Mouse (Mus musculus): ENCODE data around the gene Fosl2.
"Not testable (repeated sequence)": the region's sequence is repeated elsewhere in the genome, so short reads cannot be mapped to it uniquely, and the experiment has no call there.

The Fosl2 gene

GRCm38 (mm10) chr5:32134051-32134732, 1.4 kb upstream of the Fosl2 start:
- peak; percentile 59 for DNase-seq (ENCODE audit: low spot score)

GRCm38 (mm10) chr5:32134903-32135335, 682 bp upstream of the Fosl2 start:
- no peak for DNase-seq (ENCODE audit: low spot score)

DNA sequence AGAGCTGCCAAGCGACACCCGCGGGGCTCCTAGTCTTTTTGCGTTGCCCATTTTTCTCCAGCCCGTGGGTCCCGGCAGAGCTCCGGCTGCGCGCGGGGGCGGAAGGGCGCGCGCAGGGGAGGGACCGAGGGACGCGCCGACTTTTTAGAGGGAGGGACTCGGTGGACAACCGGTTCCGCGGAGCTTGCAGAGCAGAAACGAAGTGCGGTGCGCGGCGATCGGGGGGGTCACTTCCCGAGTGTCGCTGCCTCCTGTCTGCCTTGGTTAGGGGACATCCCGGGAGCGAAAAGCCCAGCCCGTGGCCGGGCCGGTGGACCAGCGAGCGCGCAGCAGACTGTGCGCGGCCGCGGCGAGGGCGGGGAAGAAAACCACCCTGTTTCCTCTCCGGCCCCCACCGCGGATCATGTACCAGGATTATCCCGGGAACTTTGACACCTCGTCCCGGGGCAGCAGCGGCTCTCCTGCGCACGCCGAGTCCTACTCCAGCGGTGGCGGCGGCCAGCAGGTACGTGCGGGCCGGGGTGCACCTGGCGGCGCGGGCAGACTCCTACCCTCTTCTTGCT, 781 bp downstream of the Fosl2 start:
- DNase-seq (ENCODE audit: low spot score): peak; percentile 81

- DNase-seq (ENCODE audit: low spot score): peak; percentile 75
These were observed 1.5 kb downstream of the Fosl2 start for GRCm38 (mm10) chr5:32137106-32137522.

DNA sequence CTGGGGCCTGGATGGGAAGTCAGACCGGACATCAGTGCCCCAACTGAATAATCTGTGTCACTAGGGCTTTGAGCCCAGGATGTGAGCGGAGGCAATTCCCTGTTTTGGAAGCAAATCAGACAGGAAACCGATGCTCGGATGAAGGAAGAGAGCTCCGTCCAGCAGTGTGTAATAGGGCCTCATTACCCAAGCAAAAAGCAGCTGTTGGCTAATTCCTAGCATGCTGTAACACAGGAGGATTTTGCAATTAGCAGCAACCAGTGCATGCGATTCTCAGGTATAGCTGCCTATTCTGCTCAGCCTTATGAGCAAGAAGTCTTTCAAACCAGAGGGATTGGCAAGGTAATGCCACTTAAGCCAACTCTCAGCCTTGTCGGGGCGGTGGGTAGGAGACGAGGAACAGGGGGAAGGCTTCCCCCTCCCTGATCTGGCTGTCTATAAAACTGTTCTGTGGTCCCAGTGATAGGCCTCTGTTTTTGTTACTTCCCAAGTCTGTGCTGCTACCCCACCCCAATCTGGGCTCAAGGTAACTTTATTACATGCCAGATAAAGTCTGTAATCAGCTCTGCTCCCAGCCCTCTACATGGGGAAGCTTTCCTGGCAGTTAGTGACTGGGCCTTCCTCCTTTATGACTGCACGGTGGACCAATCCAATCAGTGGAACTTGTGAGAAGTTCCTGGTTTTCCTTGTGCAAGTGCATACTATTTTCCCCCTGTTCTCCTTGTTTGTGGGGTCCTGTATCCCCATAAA, 3.0 kb downstream of the Fosl2 start:
- DNase-seq (ENCODE audit: low spot score): peak; percentile 92

DNA sequence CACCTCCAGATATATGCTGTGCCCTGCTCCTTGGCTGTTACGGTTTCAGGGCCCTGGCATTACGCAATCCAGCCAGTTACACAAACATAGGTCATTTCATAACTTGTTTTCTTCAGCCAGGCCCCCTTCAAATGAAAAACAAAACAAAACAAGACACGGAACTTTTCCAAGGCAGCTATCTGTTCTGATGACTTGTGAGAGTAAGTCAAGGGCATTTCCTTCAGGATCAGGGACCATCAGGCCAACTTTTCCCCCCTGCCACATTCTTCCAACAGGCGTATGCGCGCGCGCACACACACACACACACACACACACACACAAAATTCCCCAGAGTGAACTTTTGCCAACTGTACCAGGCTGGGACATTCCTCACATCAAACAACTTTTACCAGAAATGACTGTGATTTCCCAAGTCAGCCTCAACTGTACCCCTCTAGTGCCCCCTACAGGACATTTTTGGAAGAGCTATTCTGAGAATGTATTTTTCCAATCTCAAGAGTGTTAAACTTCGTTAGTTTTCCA, 4.0 kb downstream of the Fosl2 start:
- peak; percentile 94 for DNase-seq (ENCODE audit: low spot score)

DNA sequence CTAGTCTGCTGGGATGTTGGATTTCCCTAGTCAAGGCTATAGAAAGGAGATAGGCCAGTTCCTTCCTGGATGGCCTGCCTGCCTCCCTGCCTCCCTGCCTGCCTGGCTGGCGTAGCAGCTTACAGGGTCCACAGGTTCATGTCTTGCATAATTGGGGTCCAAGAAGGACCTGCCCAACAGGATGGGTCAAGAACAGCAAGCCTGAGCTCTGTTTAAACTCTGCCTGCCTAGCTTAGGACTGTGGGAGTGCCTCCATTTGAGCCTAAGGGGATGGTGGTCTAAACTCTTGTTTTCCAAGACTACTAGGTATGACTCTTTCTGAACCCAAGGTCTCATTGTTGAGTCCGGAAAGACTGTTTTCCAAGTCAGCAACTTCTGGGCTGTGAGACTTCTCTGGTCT, 6.3 kb downstream of the Fosl2 start:
- no peak for DNase-seq (ENCODE audit: low spot score)

DNA sequence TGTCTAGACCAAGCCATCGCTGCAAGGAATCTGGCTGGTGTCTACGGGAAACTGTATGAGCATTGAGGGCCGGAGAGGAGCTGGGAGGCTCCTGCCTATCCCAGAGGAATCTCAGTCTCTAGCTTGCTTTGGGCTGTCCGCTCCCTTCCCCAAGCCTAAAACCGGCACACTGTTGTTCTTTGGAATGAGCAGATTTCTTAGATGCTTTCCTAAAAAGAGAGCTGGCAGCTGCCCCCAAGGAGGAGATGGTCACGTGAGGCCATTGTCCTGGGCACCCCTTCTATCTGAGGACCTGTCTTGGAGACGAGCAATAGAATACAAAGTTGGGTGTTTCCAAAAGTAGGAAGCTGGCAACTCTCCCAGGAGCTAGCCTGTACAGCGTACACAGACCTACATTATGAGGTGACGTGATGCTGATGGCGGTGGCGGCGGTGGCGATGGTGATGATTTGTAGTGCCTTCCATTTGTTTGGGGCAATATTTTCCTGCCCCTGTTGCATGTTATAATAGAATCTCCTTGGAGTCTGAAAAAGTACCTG, 7.9 kb downstream of the Fosl2 start:
- no peak for DNase-seq (ENCODE audit: low spot score)

- no peak for DNase-seq (ENCODE audit: low spot score)
These were observed 10.7 kb downstream of the Fosl2 start for GRCm38 (mm10) chr5:32146281-32146680.

DNA sequence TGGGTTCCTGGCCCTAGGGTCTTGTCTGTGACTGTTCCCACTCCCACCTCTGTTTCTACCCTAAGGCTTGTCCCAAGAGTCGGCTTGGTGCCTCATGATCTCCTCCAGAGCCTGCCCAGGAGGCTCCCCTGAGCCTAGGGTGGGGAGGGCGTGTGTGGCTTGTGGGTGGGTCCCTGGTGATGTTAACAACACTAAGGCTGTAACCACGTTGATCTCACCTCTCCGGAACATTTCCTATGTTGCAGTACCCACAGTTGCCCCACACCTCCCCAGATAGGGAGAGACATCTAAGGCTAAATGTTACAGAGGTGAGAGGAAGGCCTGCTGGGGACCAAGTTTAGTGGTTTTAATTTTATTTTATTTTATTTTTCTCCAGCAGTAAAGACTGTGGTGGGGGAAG, 13.0 kb downstream of the Fosl2 start:
- DNase-seq (ENCODE audit: low spot score): no peak

DNA sequence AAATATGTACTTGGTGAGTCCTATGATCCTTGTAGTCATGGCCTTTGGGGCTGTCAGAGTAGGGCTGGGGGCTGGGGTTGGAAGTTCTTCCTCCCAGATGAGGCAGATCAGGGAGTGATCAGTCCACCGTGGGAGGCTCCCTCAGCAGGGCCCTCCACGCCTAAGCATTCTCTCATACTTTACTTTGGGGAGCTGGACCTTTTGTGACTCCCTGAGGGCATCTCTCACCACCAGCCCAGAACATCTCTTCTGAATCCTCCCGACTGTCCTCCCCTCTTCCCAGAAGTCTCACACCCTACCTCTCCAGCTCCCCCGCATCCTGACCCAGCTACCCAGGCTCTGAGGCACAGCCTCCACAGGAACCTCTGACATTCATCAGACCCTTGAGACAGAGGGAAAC, 15.6 kb downstream of the Fosl2 start:
- no peak for DNase-seq (ENCODE audit: low spot score)

GRCm38 (mm10) chr5:32152725-32153417, 17.3 kb downstream of the Fosl2 start:
- DNase-seq (ENCODE audit: low spot score): no peak

- no peak for DNase-seq (ENCODE audit: low spot score)
These were observed 17.8 kb downstream of the Fosl2 start for GRCm38 (mm10) chr5:32153418-32153740.

GRCm38 (mm10) chr5:32153791-32154490, 18.3 kb downstream of the Fosl2 start:
- no peak for DNase-seq (ENCODE audit: low spot score)

DNA sequence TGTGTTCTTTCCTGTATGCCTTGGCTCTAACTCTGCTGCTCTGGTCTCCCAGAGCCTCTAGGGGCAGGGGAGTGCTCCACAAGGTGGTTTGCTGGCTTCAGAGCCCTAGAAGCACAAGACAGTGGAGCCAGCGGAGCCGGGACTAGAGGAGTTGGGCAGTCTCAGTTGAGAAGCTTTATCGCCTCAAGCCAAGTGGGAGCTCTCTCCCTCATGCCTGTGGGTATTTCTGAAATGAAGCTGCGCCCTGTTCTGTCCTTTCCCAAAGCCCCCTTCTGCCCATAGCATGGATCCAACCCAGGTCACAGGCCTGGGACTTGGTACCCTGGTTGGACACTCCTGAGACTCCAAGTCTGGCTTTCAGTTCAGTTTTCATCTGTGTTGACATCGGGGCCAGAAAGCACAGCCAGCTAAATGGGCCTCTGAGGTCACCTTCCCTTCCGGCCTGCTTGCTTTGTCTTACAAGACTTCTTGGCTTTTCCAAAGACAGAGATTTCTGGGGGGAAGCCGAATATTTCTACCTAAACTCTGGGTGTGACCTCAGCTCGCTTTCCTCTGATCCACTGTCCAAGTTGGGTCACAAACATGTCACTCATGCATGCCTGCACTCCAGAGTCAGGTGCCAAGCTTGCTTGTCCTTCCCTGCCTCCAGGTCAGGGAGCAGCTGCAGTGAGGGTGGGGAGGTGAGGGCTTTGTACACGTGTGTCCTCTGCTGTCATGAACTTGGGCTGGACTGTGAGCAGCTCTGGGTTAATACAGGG, 19.5 kb downstream of the Fosl2 start:
- peak; percentile 30 for DNase-seq (ENCODE audit: low spot score)

- DNase-seq (ENCODE audit: low spot score): no peak
These were observed 20.3 kb downstream of the Fosl2 start for GRCm38 (mm10) chr5:32155927-32156326.

DNA sequence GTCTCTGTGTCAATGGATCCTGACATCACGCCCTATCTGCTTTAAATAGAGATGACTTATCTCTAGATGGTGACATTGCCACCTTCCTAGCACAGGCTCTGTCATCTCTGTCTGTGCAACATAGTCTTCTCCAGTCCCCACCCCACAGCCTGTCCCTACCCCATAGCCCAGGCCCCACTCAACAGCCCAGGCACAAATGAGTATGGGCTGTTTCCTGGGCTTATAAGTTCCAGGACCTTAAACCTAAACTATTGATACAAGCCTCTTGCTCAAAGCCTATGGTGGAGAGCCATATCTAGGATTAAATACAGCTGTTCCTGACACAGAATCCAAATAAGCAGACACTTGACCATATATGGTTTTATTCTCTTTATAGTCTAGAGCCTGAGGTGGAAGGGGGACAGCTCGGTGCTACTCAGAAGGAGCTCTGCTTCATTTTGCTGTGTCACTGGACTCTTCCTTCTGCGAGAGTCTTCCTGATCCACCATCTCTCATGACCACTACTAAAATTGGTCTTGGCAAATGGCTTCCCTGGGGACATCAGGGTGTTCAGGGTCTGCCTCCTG, 28.0 kb downstream of the Fosl2 start:
- no peak for DNase-seq (ENCODE audit: low spot score)

- no peak for DNase-seq (ENCODE audit: low spot score)
These were observed 36.6 kb downstream of the Fosl2 start for GRCm38 (mm10) chr5:32172188-32172587.

DNA sequence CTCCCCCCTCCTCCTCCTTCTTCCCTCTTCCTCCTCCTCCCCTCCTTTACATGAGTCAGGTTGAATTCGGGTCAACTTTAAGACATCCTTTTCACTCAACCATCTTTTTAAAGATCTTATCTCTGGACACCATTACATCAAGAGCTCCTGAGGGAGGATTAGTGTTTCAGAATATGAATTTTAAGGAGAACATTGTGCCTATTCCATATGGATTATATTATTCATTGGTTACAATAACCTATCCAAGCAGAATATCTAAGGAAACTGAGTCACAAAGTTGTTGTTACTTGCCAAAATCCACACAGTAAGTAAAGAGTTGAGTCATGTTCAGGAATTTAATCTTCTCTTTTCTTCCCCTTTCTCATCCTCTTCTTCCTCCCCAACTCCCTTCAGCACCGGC, 41.2 kb downstream of the Fosl2 start:
- no peak for DNase-seq (ENCODE audit: low spot score)

DNA sequence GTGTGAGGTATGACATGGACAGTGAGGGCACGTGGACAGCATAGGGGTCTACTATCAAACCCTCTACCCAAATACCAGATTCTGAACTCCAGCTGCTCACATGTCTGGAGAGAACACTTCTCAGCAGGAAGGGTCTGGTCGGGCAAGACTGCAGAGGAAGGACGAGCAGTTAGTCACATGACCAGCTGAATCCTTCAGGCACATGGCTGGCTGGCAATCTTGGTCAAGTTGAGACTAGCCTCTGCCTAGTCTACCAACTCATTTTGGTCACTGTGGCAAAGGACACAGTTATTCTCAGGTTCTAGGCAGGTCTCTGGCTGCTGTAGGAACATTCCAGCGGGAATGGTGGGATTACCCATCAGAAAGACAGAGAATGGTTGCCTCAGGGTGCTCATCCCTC, 42.1 kb downstream of the Fosl2 start:
- no peak for DNase-seq (ENCODE audit: low spot score)

- DNase-seq (ENCODE audit: low spot score): not testable (repeated sequence)
These were observed 43.1 kb downstream of the Fosl2 start for GRCm38 (mm10) chr5:32178720-32179119.

Measured in adipocyte (in vitro differentiated cells).